Mouse (Mus musculus) E14TG2a.4 (cell line): ENCODE results near the gene 9530068E07Rik.
A peak's percentile ranks its signal among the peaks of the same experiment; 100 is the strongest.
"Not testable (repeated sequence)": the region's sequence is repeated elsewhere in the genome, so short reads cannot be mapped to it uniquely, and the experiment has no call there.

Experiments used
- H3K27me3 ChIP-seq: 2 replicates; pipeline ENCODE4 v1.6.1; 2014; ENCODE audit warnings: low read length, control low read depth; ENCODE audit not compliant: insufficient read depth
- H3K36me3 ChIP-seq: 2 replicates; pipeline ENCODE4 v1.6.1; 2014; ENCODE audit warnings: low read length, control low read depth; ENCODE audit not compliant: insufficient read depth
- H3K4me1 ChIP-seq: replicated peaks from 2 replicates; pipeline ENCODE4 v1.6.1; 2014; ENCODE audit warnings: low read depth, low read length, control low read depth
- H3K4me3 ChIP-seq: replicated peaks from 2 replicates; pipeline ENCODE4 v1.5.1; 2014; ENCODE audit warnings: mild to moderate bottlenecking, low read length
- H3K9me3 ChIP-seq: 2 replicates; pipeline ENCODE4 v1.6.1; 2014; ENCODE audit warnings: low read length, control low read depth
- CTCF ChIP-seq: conservative IDR thresholded peaks from 2 replicates; pipeline ENCODE4 v1.5.1; 2014; ENCODE audit warnings: low read length
- NANOG ChIP-seq: IDR thresholded peaks from 2 replicates; pipeline ENCODE4 v1.6.1; 2014; ENCODE audit warnings: borderline replicate concordance, low read length, mixed read lengths
- POU5F1 ChIP-seq: IDR thresholded peaks from 2 replicates; pipeline ENCODE4 v1.6.1; 2014; ENCODE audit warnings: low read length, borderline replicate concordance

The 9530068E07Rik gene

DNA sequence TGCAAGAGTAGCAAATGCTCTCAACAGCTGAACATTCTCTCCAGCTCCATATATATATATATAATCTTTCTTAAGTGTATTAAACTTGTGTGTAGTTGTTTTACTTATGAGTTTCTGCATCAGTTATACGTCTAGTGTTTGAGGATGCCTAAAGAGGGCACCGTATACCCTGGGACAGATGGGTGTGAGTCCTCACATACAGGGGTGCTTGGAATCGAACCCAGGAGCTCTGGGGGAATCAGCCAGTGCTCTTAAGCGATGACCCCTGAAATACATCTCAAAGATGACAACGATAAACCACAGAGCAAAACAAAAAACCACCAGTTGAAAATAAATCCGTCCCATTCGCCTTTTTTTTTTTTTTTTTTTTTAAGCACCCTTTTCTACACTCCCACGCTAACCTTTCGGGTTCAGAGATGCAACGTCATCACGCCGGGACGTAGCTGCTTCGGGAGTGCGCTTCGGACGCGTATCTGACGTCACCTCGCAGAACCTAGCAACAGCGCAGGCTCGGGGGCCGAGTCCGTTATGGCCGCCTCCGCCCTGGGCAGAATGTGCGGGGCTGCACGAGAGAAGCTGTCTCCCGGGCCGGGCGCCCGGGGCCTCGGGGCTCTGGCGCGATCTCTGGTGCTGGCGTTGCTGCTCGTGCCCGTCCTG is at the start of gene 9530068E07Rik:
Gene 9530068E07Rik, plus strand, starts transcription at position 489 of the 657 bp plus-strand sequence.
- Histone ChIP-seq H3K4me1 (peaks cover 70% of the 10 kb centered on the region), H3K4me3 (peak within 1 kb of the TSS; percentile 99), H3K9me3 (no peaks in the 10 kb centered on the region), H3K36me3 (peaks cover 33% of the 10 kb centered on the region), H3K27me3 (no peaks in the 10 kb centered on the region)
- TF ChIP-seq NANOG (no peak), CTCF (no peak), POU5F1 (no peak)

DNA sequence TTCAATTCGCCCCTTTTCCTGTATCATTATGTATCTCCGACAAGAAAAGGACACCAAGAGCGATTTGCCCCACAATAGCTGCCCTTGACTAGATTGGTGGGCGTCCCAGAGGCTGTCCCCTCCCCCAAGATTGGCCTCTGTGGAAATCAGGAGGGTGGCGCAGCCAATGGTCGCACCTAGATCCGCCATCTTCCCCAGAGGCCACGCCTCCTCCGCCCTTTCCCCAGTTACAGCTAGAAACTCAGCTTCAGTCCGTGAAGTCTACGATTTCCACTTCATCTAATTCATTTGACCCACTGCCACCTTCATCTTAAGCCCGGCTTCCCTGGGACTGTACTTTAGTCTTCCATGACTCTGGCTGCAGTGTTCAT is 49.6 kb upstream of the 9530068E07Rik start:
- Histone ChIP-seq H3K4me3 (peak overlapping the region; percentile 68), H3K4me1 (peaks cover 72% of the 10 kb centered on the region)
- no peak for TF ChIP-seq NANOG
- no peak for TF ChIP-seq POU5F1
- no peak for TF ChIP-seq CTCF

DNA sequence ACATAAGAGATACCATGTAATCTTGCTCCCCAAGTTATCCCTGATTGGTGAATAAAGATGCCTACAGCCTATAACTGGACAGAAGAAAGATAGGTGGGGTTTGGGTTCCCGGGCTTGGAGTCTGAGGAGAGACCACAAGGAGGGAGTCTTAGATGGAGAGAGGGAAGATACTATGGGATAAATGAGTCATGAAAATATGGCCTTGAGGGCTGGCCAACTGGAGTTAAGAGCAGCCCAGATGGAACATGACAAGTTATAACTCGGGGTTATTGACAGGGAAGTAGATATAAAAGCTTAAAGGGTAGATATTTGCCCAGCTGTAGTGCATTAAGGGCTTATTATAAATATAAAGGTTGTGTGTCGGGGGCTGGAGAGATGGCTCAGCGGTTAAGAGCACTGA is 48.1 kb upstream of the 9530068E07Rik start:
- no peak for TF ChIP-seq CTCF
- H3K4me3 ChIP-seq: no peak overlapping the region
- no peaks in the 10 kb centered on the region for H3K27me3 ChIP-seq
- no peaks in the 10 kb centered on the region for H3K36me3 ChIP-seq
- peaks cover 64% of the 10 kb centered on the region for H3K4me1 ChIP-seq
- H3K9me3 ChIP-seq: peaks cover 3% of the 10 kb centered on the region; the same call in 1 of the 2 replicates

More for the DNA sequence above, 49.6 kb upstream of the 9530068E07Rik start:
- Histone ChIP-seq H3K9me3 (peaks cover 3% of the 10 kb centered on the region; the same call in 1 of the 2 replicates), H3K27me3 (no peaks in the 10 kb centered on the region), H3K36me3 (no peaks in the 10 kb centered on the region)

DNA sequence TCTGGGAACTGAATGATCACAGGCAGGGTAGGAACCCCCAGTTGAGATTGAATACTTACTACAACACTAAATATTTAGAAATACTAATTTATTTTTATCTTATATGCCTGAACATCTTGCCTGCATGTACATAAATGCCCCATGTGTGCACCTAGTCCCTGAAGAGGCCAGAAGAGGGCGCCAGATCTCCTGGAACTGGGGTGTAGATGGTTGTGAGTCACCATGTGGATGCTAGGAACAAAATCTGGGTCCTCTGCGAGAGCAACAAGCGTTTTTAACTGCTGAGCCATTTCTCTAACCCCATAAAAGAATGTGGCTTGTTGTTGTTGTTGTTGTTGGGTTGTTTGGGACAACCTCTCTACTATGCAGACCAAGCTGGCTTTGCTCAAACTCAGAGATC is 47.5 kb upstream of the 9530068E07Rik start:
- TF ChIP-seq NANOG (no peak), CTCF (peak; percentile 63)
- Histone ChIP-seq H3K36me3 (no peaks in the 10 kb centered on the region), H3K4me3 (no peak overlapping the region), H3K4me1 (peaks cover 61% of the 10 kb centered on the region), H3K9me3 (peaks cover 3% of the 10 kb centered on the region; the same call in 1 of the 2 replicates), H3K27me3 (no peaks in the 10 kb centered on the region)

DNA sequence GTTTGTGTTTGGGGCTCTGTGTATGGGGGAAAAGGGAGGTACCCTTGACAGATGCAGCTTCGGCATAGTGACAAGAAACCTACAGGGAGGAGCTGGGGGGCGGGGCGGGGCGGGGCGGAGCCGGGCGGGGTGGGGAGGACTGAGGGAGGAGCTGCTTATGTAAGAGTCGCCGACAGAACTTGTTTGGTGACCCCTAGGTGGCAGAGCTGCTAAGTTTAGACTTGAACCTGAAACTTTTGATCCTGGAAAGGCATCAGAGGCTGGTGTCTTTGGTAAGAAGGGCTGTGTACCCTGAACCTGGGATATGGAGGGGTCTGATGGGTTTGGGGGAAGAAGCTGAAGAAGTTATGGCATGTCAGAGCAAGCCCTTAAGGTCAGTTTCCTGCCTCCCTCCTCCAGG is 45.3 kb upstream of the 9530068E07Rik start:
- no peak for TF ChIP-seq NANOG
- no peak for TF ChIP-seq CTCF
- no peak for TF ChIP-seq POU5F1

DNA sequence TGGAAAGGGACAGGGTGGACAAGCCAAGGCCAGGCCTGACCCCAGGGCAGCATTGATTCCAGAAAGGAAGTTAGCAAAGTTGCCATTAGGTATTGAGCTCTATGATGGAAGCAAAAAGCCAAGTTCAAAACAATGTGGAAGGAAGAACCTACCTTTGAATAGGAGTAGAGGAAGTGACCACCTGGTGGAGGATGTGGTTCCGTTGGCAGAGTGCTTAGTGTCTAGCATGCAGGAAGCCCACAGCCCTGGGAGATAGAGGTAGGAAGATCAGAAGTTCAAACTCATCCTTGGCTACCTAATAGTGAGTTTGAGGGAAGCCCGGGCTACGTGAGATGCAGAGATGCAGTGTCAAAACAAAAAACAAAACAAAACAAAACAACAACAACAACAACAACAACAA is 44.0 kb upstream of the 9530068E07Rik start:
- no peaks in the 10 kb centered on the region for H3K27me3 ChIP-seq

More for the DNA sequence above, 45.3 kb upstream of the 9530068E07Rik start:
- H3K4me3 ChIP-seq: no peak overlapping the region
- peaks cover 44% of the 10 kb centered on the region for H3K4me1 ChIP-seq
- H3K27me3 ChIP-seq: no peaks in the 10 kb centered on the region
- peaks cover 5% of the 10 kb centered on the region for H3K9me3 ChIP-seq
- H3K36me3 ChIP-seq: no peaks in the 10 kb centered on the region

DNA sequence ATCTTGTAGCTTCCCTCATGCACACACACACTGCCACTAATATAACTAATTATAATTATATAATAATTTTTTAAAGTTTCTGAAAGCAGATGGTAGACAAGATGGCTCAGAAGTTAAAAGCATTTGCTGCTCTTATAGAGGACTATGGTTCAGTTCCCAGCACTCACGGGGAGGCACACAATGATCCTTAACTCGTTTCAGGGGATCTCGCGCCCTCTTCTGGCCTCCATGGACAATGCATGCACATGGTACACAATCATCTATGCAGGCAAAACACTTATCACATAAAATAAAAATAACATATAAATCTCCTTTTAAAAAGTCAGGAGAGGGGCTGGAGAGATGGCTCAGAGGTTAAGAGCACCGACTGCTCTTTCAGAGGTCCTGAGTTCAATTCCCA is 41.6 kb upstream of the 9530068E07Rik start:
- H3K27me3 ChIP-seq: no peaks in the 10 kb centered on the region

More for the DNA sequence above, 44.0 kb upstream of the 9530068E07Rik start:
- H3K9me3 ChIP-seq: peaks cover 17% of the 10 kb centered on the region
- H3K36me3 ChIP-seq: peaks cover 5% of the 10 kb centered on the region
- no peak for TF ChIP-seq POU5F1
- no peak for TF ChIP-seq NANOG
- no peak for TF ChIP-seq CTCF
- H3K4me3 ChIP-seq: no peak overlapping the region
- peaks cover 34% of the 10 kb centered on the region for H3K4me1 ChIP-seq

DNA sequence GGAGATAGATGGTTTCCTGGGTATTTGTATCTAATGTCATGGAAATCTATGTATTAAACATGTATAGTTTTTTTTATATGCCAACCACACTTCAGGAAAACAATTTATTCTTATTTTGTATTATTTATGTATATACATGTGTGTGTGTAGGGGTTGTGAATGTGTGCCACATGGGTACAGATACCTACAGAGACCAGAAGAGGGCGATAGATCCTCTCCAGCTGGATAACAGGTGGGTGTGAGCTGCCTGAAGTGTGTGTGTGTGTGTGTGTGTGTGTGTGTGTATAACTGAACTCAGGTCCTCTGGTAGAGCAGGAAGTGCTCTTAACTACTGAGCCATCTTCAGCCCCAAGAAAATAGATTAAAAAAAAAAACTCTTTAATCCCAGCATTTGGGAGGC is 40.6 kb upstream of the 9530068E07Rik start:
- peaks cover 30% of the 10 kb centered on the region for H3K4me1 ChIP-seq
- peaks cover 30% of the 10 kb centered on the region for H3K9me3 ChIP-seq
- no peak overlapping the region for H3K4me3 ChIP-seq
- H3K36me3 ChIP-seq: peaks cover 10% of the 10 kb centered on the region
- TF ChIP-seq POU5F1 (no peak), CTCF (peak; percentile 54), NANOG (no peak)
- no peaks in the 10 kb centered on the region for H3K27me3 ChIP-seq

More for the DNA sequence above, 41.6 kb upstream of the 9530068E07Rik start:
- Histone ChIP-seq H3K36me3 (peaks cover 10% of the 10 kb centered on the region), H3K4me1 (peaks cover 30% of the 10 kb centered on the region), H3K4me3 (no peak overlapping the region), H3K9me3 (peaks cover 30% of the 10 kb centered on the region)
- TF ChIP-seq CTCF (peak; percentile 27), POU5F1 (no peak), NANOG (no peak)

DNA sequence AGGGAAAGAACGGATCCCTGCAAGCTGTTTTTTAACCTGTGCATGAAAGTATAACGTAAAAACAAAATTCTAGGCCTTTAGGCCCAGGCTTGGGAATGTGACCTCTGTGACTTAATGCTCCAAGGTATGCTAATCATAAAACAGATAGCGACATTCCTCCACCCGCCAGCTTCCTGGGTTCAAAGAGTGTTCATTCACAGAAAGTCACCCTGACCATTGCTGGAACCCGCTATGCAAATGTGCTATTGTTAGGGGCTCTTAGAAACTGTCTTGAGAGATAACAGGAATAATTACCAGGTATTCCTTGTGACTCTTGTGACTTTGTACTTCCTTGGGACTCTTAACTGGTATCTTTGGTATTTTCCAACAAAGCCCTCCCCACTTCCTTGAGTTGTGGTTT is 39.1 kb upstream of the 9530068E07Rik start:
- Histone ChIP-seq H3K36me3 (peaks cover 12% of the 10 kb centered on the region), H3K9me3 (peaks cover 30% of the 10 kb centered on the region), H3K4me1 (peaks cover 21% of the 10 kb centered on the region)
- H3K4me3 ChIP-seq, H3K27me3 ChIP-seq: not testable (repeated sequence)
